Mouse (Mus musculus) midbrain, postnatal 0 days (tissue): ENCODE data around the gene Hid1. TPM values are rescaled to one million over a fixed set of nuclear protein-coding genes. Genes with fewer than 3 reads are reported as not detected.

Source experiments
- ATAC-seq: fragments of 200-750 bp; cut with Nextera tagmentation; 2 replicates; pipeline ENCODE4 v1.8.0; 2017; ENCODE audit warnings: moderate number of reproducible peaks, mild to moderate bottlenecking, moderate TSS enrichment, moderate library complexity; ENCODE audit not compliant: low FRiP score
- DNase-seq: peaks from one replicate; pipeline ENCODE4 v3.0.0-alpha.2; 2015; ENCODE audit warnings: low spot score
- H3K27ac ChIP-seq: fragments of 300-500 bp; sonication (generic); 2 replicates; pipeline ENCODE4 v1.5.1; 2014; ENCODE audit warnings: low read depth, mild to moderate bottlenecking, low read length, mixed read lengths
- H3K27me3 ChIP-seq: fragments of 300-500 bp; sonication (generic); 2 replicates; pipeline ENCODE4 v1.6.1; 2014; ENCODE audit warnings: low read length, control low read depth, mixed read lengths; ENCODE audit not compliant: insufficient read depth
- H3K36me3 ChIP-seq: fragments of 300-500 bp; sonication (generic); 2 replicates; pipeline ENCODE4 v1.6.1; 2014; ENCODE audit warnings: low read length, control low read depth, mixed read lengths; ENCODE audit not compliant: insufficient read depth
- H3K4me1 ChIP-seq: fragments of 300-500 bp; sonication (generic); 2 replicates; pipeline ENCODE4 v1.6.1; 2014; ENCODE audit warnings: mild to moderate bottlenecking, control low read depth, antibody characterized with exemption, low read length, mixed read lengths; ENCODE audit not compliant: insufficient read depth
- H3K4me2 ChIP-seq: fragments of 300-500 bp; sonication (generic); 2 replicates; pipeline ENCODE4 v1.6.1; 2014; ENCODE audit warnings: low read depth, mild to moderate bottlenecking, low read length, mixed read lengths; ENCODE audit not compliant: poor library complexity, severe bottlenecking
- H3K4me3 ChIP-seq: fragments of 300-500 bp; sonication (generic); 2 replicates; pipeline ENCODE4 v1.5.1; 2014; ENCODE audit warnings: low read depth, mild to moderate bottlenecking, low read length, moderate library complexity
- H3K9ac ChIP-seq: fragments of 300-500 bp; sonication (generic); replicated peaks from 2 replicates; pipeline ENCODE4 v1.6.1; 2014; ENCODE audit warnings: mild to moderate bottlenecking, low read length, moderate library complexity, mixed read lengths; ENCODE audit not compliant: poor library complexity, severe bottlenecking
- H3K9me3 ChIP-seq: fragments of 300-500 bp; sonication (generic); 2 replicates; pipeline ENCODE4 v1.6.1; 2016; ENCODE audit warnings: low read length, control low read depth
- CTCF ChIP-seq: IDR thresholded peaks from 2 replicates; pipeline ENCODE4 v1.5.1; 2016; ENCODE audit warnings: antibody characterized with exemption, mild to moderate bottlenecking
- WGBS: fragments of 180-500 bp; shearing (Covaris S2); extraction: QIAGEN DNeasy Blood & Tissue Kit; methylation state at CpG from one replicate; pipeline ENCODE4 v1.1.7; 2014; 5-methylcytosine and 5-hydroxymethylcytosine counted together
- polyA plus RNA-seq: library from polyadenylated mRNA; unstranded; fragments of >200 nt; fragmentation: Nextera tagmentation; extraction: Ambion mirVana; gene quantifications from 2 replicates; pipeline ENCODE4 v1.2.1, GENCODE M21; 2015
- total RNA-seq: library from RNA; depleted of rRNA; stranded (reverse); fragments of >200 nt; gene quantifications from 2 replicates; pipeline ENCODE4 v1.2.3, GENCODE M21; 2014; rRNA removed

Hid1 gene
- total and polyA plus RNA-seq, 2 experiments from 2014 or later: 65.6 to 106 TPM

- Histone ChIP-seq H3K4me2 (no peak overlapping the region), H3K4me1 (no peaks in the 10 kb centered on the region), H3K9ac (no peak overlapping the region), H3K27me3 (no peaks in the 10 kb centered on the region), H3K27ac (no peak overlapping the region), H3K36me3 (no peaks in the 10 kb centered on the region), H3K9me3 (no peaks in the 10 kb centered on the region), H3K4me3 (no peak overlapping the region)
- no peak for TF ChIP-seq CTCF
- DNase-seq (no peak), ATAC-seq (no peak)
- WGBS: 86% methylated on average over 2 of the region's 2 CpGs
Measured at GRCm38 (mm10) chr11:115301351-115301750, 66.2 kb downstream of the Hid1 start.

- no peak overlapping the region for H3K9ac ChIP-seq
- WGBS: 85% methylated on average over 4 of the region's 4 CpGs
- no peak overlapping the region for H3K4me2 ChIP-seq
- DNase-seq: no peak
- no peak overlapping the region for H3K4me3 ChIP-seq
- no peak for TF ChIP-seq CTCF
- no peak overlapping the region for H3K27ac ChIP-seq
- no peaks in the 10 kb centered on the region for H3K36me3 ChIP-seq
- H3K9me3 ChIP-seq: no peaks in the 10 kb centered on the region
- no peak for ATAC-seq
- no peaks in the 10 kb centered on the region for H3K4me1 ChIP-seq
- no peaks in the 10 kb centered on the region for H3K27me3 ChIP-seq
Measured at GRCm38 (mm10) chr11:115300745-115301144, 66.8 kb downstream of the Hid1 start.

- Histone ChIP-seq H3K9ac (no peak overlapping the region), H3K4me1 (no peaks in the 10 kb centered on the region), H3K36me3 (no peaks in the 10 kb centered on the region), H3K9me3 (no peaks in the 10 kb centered on the region), H3K27ac (no peak overlapping the region), H3K4me3 (peak overlapping the region; percentile 54; the same call in 1 of the 2 replicates), H3K27me3 (no peaks in the 10 kb centered on the region), H3K4me2 (no peak overlapping the region)
- TF ChIP-seq CTCF: no peak
- DNase-seq: no peak
- no peak for ATAC-seq
- WGBS: 68% methylated on average over 8 of the region's 8 CpGs
Measured at GRCm38 (mm10) chr11:115298160-115298559, 69.4 kb downstream of the Hid1 start.

Other genes with a start within 250 kb of the Hid1 start
- gene Cd300lf, start 233.8 kb downstream of the Hid1 start, total RNA-seq: 0.16 and 0.42 TPM in 2 replicates
- gene Cd300lf, start 233.8 kb downstream of the Hid1 start, polyA plus RNA-seq: 0.09 and 0.10 TPM in 2 replicates
- gene Slc9a3r1, start 204.4 kb downstream of the Hid1 start, total RNA-seq: 53.3 and 57.3 TPM in 2 replicates
- gene Slc9a3r1, start 204.4 kb downstream of the Hid1 start, polyA plus RNA-seq: 65.4 and 72.9 TPM in 2 replicates
- gene Tmem104, start 180.3 kb downstream of the Hid1 start, total RNA-seq: 7.8 and 8.5 TPM in 2 replicates
- 12.2 and 12.9 TPM in 2 replicates for gene Tmem104, start 180.3 kb downstream of the Hid1 start, polyA plus RNA-seq
- 13.0 and 19.3 TPM in 2 replicates for gene Nat9, start 179.9 kb downstream of the Hid1 start, total RNA-seq
- gene Nat9, start 179.9 kb downstream of the Hid1 start, polyA plus RNA-seq: 17.5 and 20.1 TPM in 2 replicates
- gene Grin2c, start 100.5 kb downstream of the Hid1 start, total RNA-seq: 2.9 and 4.1 TPM in 2 replicates
- 0.59 and 0.75 TPM in 2 replicates for gene Grin2c, start 100.5 kb downstream of the Hid1 start, polyA plus RNA-seq
- gene Fdxr, start 90.7 kb downstream of the Hid1 start, total RNA-seq: 17.7 and 18.8 TPM in 2 replicates
- gene Fdxr, start 90.7 kb downstream of the Hid1 start, polyA plus RNA-seq: 14.8 and 16.7 TPM in 2 replicates
- gene Fads6, start 70.1 kb downstream of the Hid1 start, total RNA-seq: 10.2 and 10.6 TPM in 2 replicates
- 1.4 and 1.6 TPM in 2 replicates for gene Fads6, start 70.1 kb downstream of the Hid1 start, polyA plus RNA-seq
- gene Otop2, start 60.6 kb downstream of the Hid1 start, total RNA-seq: 0.05 and 1.5 TPM in 2 replicates
- gene Otop2, start 60.6 kb downstream of the Hid1 start, polyA plus RNA-seq: 0.15 and 0.22 TPM in 2 replicates
- 0.14 TPM in 1 of 2 replicates, not detected in the other for gene Ush1g, start 45.7 kb downstream of the Hid1 start, total RNA-seq
- gene Ush1g, start 45.7 kb downstream of the Hid1 start, polyA plus RNA-seq: 0.21 and 0.32 TPM in 2 replicates
- gene Otop3, start 33.0 kb downstream of the Hid1 start, total RNA-seq: 2.1 and 3.7 TPM in 2 replicates
- 1.8 and 2.1 TPM in 2 replicates for gene Otop3, start 33.0 kb downstream of the Hid1 start, polyA plus RNA-seq
- 66.0 and 68.8 TPM in 2 replicates for gene Cdr2l, start 14.2 kb upstream of the Hid1 start, total RNA-seq
- 16.0 and 17.2 TPM in 2 replicates for gene Cdr2l, start 14.2 kb upstream of the Hid1 start, polyA plus RNA-seq
- gene Mrpl58, start 36.0 kb upstream of the Hid1 start, total RNA-seq: 69.2 and 78.1 TPM in 2 replicates
- gene Mrpl58, start 36.0 kb upstream of the Hid1 start, polyA plus RNA-seq: 187 and 201 TPM in 2 replicates
- 319 and 329 TPM in 2 replicates for gene Atp5h, start 52.2 kb upstream of the Hid1 start, total RNA-seq
- gene Atp5h, start 52.2 kb upstream of the Hid1 start, polyA plus RNA-seq: 934 and 951 TPM in 2 replicates
- 22.1 and 27.4 TPM in 2 replicates for gene Kctd2, start 52.4 kb upstream of the Hid1 start, total RNA-seq
- gene Kctd2, start 52.4 kb upstream of the Hid1 start, polyA plus RNA-seq: 27.7 and 29.4 TPM in 2 replicates
- gene Trim80, start 72.8 kb upstream of the Hid1 start, total RNA-seq: 0.44 TPM in 1 of 2 replicates, not detected in the other
- gene Trim80, start 72.8 kb upstream of the Hid1 start, polyA plus RNA-seq: not detected in 2 replicates
- gene Slc16a5, start 94.7 kb upstream of the Hid1 start, total RNA-seq: not detected in 2 replicates
- gene Slc16a5, start 94.7 kb upstream of the Hid1 start, polyA plus RNA-seq: 0.21 and 0.23 TPM in 2 replicates
- 9.0 and 14.0 TPM in 2 replicates for gene Armc7, start 107.9 kb upstream of the Hid1 start, total RNA-seq
- 12.9 and 13.4 TPM in 2 replicates for gene Armc7, start 107.9 kb upstream of the Hid1 start, polyA plus RNA-seq
- 85.3 and 91.1 TPM in 2 replicates for gene Nt5c, start 124.1 kb upstream of the Hid1 start, total RNA-seq
- 131 and 133 TPM in 2 replicates for gene Nt5c, start 124.1 kb upstream of the Hid1 start, polyA plus RNA-seq
- 744 and 761 TPM in 2 replicates for gene Jpt1, start 146.6 kb upstream of the Hid1 start, total RNA-seq
- gene Jpt1, start 146.6 kb upstream of the Hid1 start, polyA plus RNA-seq: 1,252 and 1,259 TPM in 2 replicates
- 543 and 643 TPM in 2 replicates for gene Sumo2, start 168.5 kb upstream of the Hid1 start, total RNA-seq
- 972 and 1,028 TPM in 2 replicates for gene Sumo2, start 168.5 kb upstream of the Hid1 start, polyA plus RNA-seq
- 49.5 and 59.5 TPM in 2 replicates for gene Nup85, start 196.7 kb upstream of the Hid1 start, total RNA-seq
- 75.6 and 80.3 TPM in 2 replicates for gene Nup85, start 196.7 kb upstream of the Hid1 start, polyA plus RNA-seq
- gene Mrps7, start 236.2 kb upstream of the Hid1 start, total RNA-seq: 37.9 and 39.6 TPM in 2 replicates
- 77.8 and 81.8 TPM in 2 replicates for gene Mrps7, start 236.2 kb upstream of the Hid1 start, polyA plus RNA-seq
- gene Gga3, start 236.3 kb upstream of the Hid1 start, total RNA-seq: 34.5 and 42.3 TPM in 2 replicates
- gene Gga3, start 236.3 kb upstream of the Hid1 start, polyA plus RNA-seq: 20.5 and 22.6 TPM in 2 replicates
- gene Mif4gd, start 245.2 kb upstream of the Hid1 start, total RNA-seq: 13.6 and 13.7 TPM in 2 replicates
- gene Mif4gd, start 245.2 kb upstream of the Hid1 start, polyA plus RNA-seq: 15.7 and 17.7 TPM in 2 replicates